ENCODE assay signal across 7 mouse cellular contexts in the genomic region with DNA sequence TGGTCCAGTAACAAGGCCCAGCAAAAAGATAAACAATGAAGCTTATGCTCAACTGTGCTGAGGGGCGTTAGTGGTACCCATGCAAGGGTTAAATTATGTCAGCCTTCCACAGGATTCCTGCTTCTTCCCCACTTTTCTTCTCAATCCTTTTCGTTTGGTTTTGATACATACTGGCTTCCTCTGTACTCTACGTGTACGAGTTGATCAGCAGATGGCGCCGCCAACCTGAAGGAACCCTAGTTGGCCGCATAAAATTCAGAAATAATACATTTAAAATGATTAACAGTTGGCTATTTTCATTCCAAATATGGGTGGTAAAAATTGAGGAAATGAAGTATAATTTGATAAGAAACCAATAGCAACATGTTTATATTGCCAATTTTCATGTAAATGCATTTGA. TPM values are rescaled to one million over a fixed set of nuclear protein-coding genes. Genes with fewer than 3 reads are reported as not detected.
DNase-seq lines count a peak whose midpoint lies in the region; ATAC-seq lines count a peak whose summit lies in the region.

No protein-coding gene starts in this region.

- no peak overlapping the region for H3K4me2 ChIP-seq in kidney, embryonic 14.5 days (replicated peaks; ENCODE audit: low read depth, low read length)

- H3K27ac ChIP-seq in kidney, embryonic 14.5 days (ENCODE audit: low read depth, low read length), result no peak overlapping the region

- no peak overlapping the region for H3K9ac ChIP-seq in kidney, embryonic 14.5 days (ENCODE audit: low read depth, low read length)

- H3K4me3 ChIP-seq in kidney, embryonic 14.5 days (ENCODE audit: low read length), result no peak overlapping the region

- H3K9me3 ChIP-seq in kidney, embryonic 14.5 days (ENCODE audit: control insufficient read depth, low read length), result no peaks in the 10 kb centered on the region

- WGBS in kidney, embryonic 14.5 days, result 48% methylated on average over 7 of the region's 7 CpGs

- intact Hi-C loops in left cerebral cortex, postnatal 4 days (cut with DNase I), result loop anchor here (2.0 to 10.0 kb wide), 3 partner anchors 289 to 731 kb away; a partner anchor contains a TSS

- ATAC-seq in kidney, embryonic 14.5 days (ENCODE audit: low FRiP score, low TSS enrichment), result no peak

- no peaks in the 10 kb centered on the region for H3K27me3 ChIP-seq in kidney, embryonic 14.5 days (ENCODE audit: control insufficient read depth, insufficient read depth, low read length)

- DNase-seq in kidney, adult 9 months, result peak; percentile 33
- peak; percentile 44 for DNase-seq in urinary bladder, postnatal 25 days (ENCODE audit: low spot score)
- no peak for DNase-seq in urinary bladder, adult 2 months (ENCODE audit: low spot score)
- peak; percentile 65 for DNase-seq in embryo, embryonic 10.5 days (ENCODE audit: low spot score)
- DNase-seq in left cerebral cortex, postnatal 4 days, result peak; percentile 53
- DNase-seq in MN1 (ENCODE audit: low spot score), result no peak

- H3K36me3 ChIP-seq in kidney, embryonic 14.5 days (ENCODE audit: control insufficient read depth, insufficient read depth, low read length), result no peaks in the 10 kb centered on the region

- H3K4me1 ChIP-seq in kidney, embryonic 14.5 days (ENCODE audit: control insufficient read depth, insufficient read depth, low read length), result no peaks in the 10 kb centered on the region

RNA-seq across cellular contexts. Expression of a gene that starts 19.5 kb away (rescaled TPM):
- polyA plus RNA-seq in kidney, embryonic 14.5 days (2014; fragmentation: Nextera tagmentation; extraction: Ambion mirVana), result 0.14 and 0.21 TPM in 2 replicates
- polyA plus RNA-seq in urinary bladder, adult 2 months (2012; rRNA removed), result 0.65 and 0.86 TPM in 2 replicates
- total RNA-seq in left cerebral cortex, postnatal 4 days (2021), result 1 to 10 TPM; 1.3 to 1.6 TPM

RNA-seq across cellular contexts. Expression of a gene that starts 59.6 kb away (rescaled TPM):
- 2.4 and 4.2 TPM in 2 replicates for polyA plus RNA-seq in kidney, embryonic 14.5 days (2014; fragmentation: Nextera tagmentation; extraction: Ambion mirVana)
- polyA plus RNA-seq in urinary bladder, adult 2 months (2012; rRNA removed), result 27.4 and 31.3 TPM in 2 replicates
- total RNA-seq in left cerebral cortex, postnatal 4 days (2021), result 1 to 10 TPM; 2.4 to 2.6 TPM

Comparison
In these comparisons a context has a peak if more than half of its experiments do, and no peak if none do; other contexts are left out.
1. DNase-seq: peak in kidney, adult 9 months (single experiment), urinary bladder, postnatal 25 days (single experiment), embryo, embryonic 10.5 days (single experiment) and left cerebral cortex, postnatal 4 days (single experiment); none in urinary bladder, adult 2 months (single experiment) and MN1 (single experiment).